Mouse (Mus musculus): ENCODE measurements around the gene Gcgr. TPM values are rescaled to one million over a fixed set of nuclear protein-coding genes. Genes with fewer than 3 reads are reported as not detected.

The Gcgr gene
- polyA plus RNA-seq, 1 experiment from 2014 or later = 2.0 TPM

DNA sequence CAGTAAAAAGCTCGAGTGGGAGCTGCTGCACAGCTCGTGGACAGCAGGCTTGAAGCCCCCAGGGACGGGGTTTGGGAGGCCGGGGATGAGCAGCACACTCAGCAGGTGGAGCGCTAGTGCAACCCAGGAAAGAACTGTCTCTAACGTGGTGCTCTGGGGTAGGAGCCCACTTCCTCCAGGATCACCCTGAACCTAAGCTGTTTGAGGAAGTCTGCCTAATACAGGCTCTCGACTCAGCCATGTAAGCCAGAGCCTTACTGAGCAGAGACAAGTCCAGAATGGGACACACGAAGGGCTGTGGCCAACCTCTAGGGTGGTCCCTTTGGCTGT is 8.4 kb downstream of the Gcgr start:
- WGBS = 38% methylated on average over 8 of the region's 8 CpGs

DNA sequence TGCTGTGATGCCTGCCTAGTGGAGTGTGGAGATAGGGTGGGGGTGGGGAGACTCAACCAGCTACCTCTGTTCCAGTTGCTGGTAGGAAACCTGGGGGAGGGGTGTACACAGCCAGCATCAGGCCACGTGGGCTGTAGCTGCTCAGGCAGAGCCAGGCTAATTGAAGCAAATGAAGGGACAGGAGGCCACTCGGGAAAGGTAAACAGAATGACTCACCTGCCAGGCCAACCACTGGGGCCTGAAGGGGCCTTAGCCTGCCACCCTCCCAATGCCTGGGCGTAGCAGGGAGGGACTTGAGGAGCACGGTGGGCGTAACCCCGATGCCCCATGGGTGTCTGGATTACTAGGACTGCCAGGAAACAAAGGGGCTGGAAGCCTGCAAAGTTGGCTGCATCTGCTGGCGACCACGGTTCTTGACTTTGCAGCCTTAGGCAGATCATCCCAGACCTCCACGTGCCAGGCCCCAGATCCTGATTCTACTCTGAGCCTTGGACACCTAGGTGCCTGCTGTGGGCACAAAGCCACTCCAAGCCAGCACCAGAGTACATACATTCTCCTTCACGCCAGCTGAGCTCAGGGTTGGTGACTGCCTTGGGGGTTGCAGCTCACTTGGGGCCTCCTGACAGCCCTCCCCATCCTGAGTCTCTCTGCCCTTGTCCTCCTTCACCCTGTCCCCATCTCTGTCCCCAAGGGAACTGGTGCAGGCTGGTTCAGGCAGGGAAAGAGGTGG is 9.0 kb downstream of the Gcgr start:
- WGBS = 14% methylated on average over 10 of the region's 10 CpGs
- peaks cover 20% of the 10 kb centered on the region for H3K4me1 ChIP-seq (ENCODE audit: control insufficient read depth, insufficient read depth, low read length)
- no peak overlapping the region for H3K4me3 ChIP-seq (ENCODE audit: low read length)
- H3K27ac ChIP-seq (ENCODE audit: low read depth, low read length) = peak overlapping the region; percentile 92
- ATAC-seq (ENCODE audit: low FRiP score, low TSS enrichment) = peak; percentile 92
- no peaks in the 10 kb centered on the region for H3K9me3 ChIP-seq (ENCODE audit: control insufficient read depth, low read length)
- peak overlapping the region; percentile 45 for H3K9ac ChIP-seq (ENCODE audit: low read depth, low read length)
- H3K27me3 ChIP-seq (ENCODE audit: control insufficient read depth, insufficient read depth, low read length) = no peaks in the 10 kb centered on the region
- H3K36me3 ChIP-seq (ENCODE audit: control insufficient read depth, insufficient read depth, low read length) = peaks cover 27% of the 10 kb centered on the region
- H3K4me2 ChIP-seq (replicated peaks; ENCODE audit: low read depth, low read length) = peak overlapping the region; percentile 35

More for the DNA sequence above, 8.4 kb downstream of the Gcgr start:
- no peak for ATAC-seq (ENCODE audit: low FRiP score, low TSS enrichment)
- Histone ChIP-seq H3K9me3 (ENCODE audit: control insufficient read depth, low read length) (no peaks in the 10 kb centered on the region), H3K36me3 (ENCODE audit: control insufficient read depth, insufficient read depth, low read length) (peaks cover 22% of the 10 kb centered on the region), H3K4me2 (replicated peaks; ENCODE audit: low read depth, low read length) (no peak overlapping the region), H3K9ac (ENCODE audit: low read depth, low read length) (peak overlapping the region; percentile 45; the same call in 1 of the 2 replicates), H3K27ac (ENCODE audit: low read depth, low read length) (peak overlapping the region; percentile 92), H3K4me3 (ENCODE audit: low read length) (no peak overlapping the region), H3K4me1 (ENCODE audit: control insufficient read depth, insufficient read depth, low read length) (peaks cover 20% of the 10 kb centered on the region), H3K27me3 (ENCODE audit: control insufficient read depth, insufficient read depth, low read length) (no peaks in the 10 kb centered on the region)

GRCm38 (mm10) chr11:120541907-120542306 is 11.4 kb downstream of the Gcgr start:
- Histone ChIP-seq H3K27ac (ENCODE audit: low read depth, low read length) (no peak overlapping the region), H3K9ac (ENCODE audit: low read depth, low read length) (no peak overlapping the region), H3K27me3 (ENCODE audit: control insufficient read depth, insufficient read depth, low read length) (no peaks in the 10 kb centered on the region), H3K4me2 (replicated peaks; ENCODE audit: low read depth, low read length) (no peak overlapping the region), H3K9me3 (ENCODE audit: control insufficient read depth, low read length) (no peaks in the 10 kb centered on the region), H3K36me3 (ENCODE audit: control insufficient read depth, insufficient read depth, low read length) (peaks cover 32% of the 10 kb centered on the region), H3K4me1 (ENCODE audit: control insufficient read depth, insufficient read depth, low read length) (peaks cover 20% of the 10 kb centered on the region), H3K4me3 (ENCODE audit: low read length) (no peak overlapping the region)
- WGBS = 49% methylated on average over 4 of the region's 4 CpGs
- ATAC-seq (ENCODE audit: low FRiP score, low TSS enrichment) = no peak

GRCm38 (mm10) chr11:120542376-120542775 is 11.9 kb downstream of the Gcgr start:
- no peak for ATAC-seq (ENCODE audit: low FRiP score, low TSS enrichment)
- no peaks in the 10 kb centered on the region for H3K27me3 ChIP-seq (ENCODE audit: control insufficient read depth, insufficient read depth, low read length)

DNA sequence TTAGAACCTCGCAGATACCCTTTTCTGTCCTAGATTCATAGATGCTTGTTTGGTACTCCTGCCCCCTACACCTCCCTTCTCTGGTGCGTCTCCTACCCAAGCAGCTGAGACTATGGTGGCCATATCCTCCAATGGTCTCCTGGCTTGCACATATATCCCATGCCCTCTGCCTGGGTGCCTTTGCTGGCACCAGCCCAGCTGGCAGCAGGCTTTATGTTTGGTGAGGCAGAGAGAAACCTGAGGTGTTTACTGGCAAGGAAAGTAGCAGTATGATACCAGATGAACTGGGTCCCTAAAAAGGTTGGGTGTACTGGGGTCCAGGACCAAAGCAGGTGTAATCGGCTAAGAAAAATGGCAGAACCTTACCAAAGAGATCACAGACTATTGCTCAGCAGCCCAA is 15.5 kb downstream of the Gcgr start:
- Histone ChIP-seq H3K27ac (ENCODE audit: low read depth, low read length) (no peak overlapping the region), H3K4me3 (ENCODE audit: low read length) (no peak overlapping the region), H3K9ac (ENCODE audit: low read depth, low read length) (no peak overlapping the region), H3K4me2 (replicated peaks; ENCODE audit: low read depth, low read length) (no peak overlapping the region), H3K36me3 (ENCODE audit: control insufficient read depth, insufficient read depth, low read length) (peaks cover 32% of the 10 kb centered on the region), H3K4me1 (ENCODE audit: control insufficient read depth, insufficient read depth, low read length) (peaks cover 18% of the 10 kb centered on the region), H3K9me3 (ENCODE audit: control insufficient read depth, low read length) (no peaks in the 10 kb centered on the region), H3K27me3 (ENCODE audit: control insufficient read depth, insufficient read depth, low read length) (no peaks in the 10 kb centered on the region)
- no peak for ATAC-seq (ENCODE audit: low FRiP score, low TSS enrichment)
- 99% methylated on average over 3 of the region's 3 CpGs for WGBS

More at GRCm38 (mm10) chr11:120542376-120542775, 11.9 kb downstream of the Gcgr start:
- Histone ChIP-seq H3K4me1 (ENCODE audit: control insufficient read depth, insufficient read depth, low read length) (peaks cover 20% of the 10 kb centered on the region), H3K36me3 (ENCODE audit: control insufficient read depth, insufficient read depth, low read length) (peaks cover 32% of the 10 kb centered on the region), H3K9me3 (ENCODE audit: control insufficient read depth, low read length) (no peaks in the 10 kb centered on the region), H3K4me2 (replicated peaks; ENCODE audit: low read depth, low read length) (no peak overlapping the region), H3K4me3 (ENCODE audit: low read length) (no peak overlapping the region), H3K27ac (ENCODE audit: low read depth, low read length) (no peak overlapping the region), H3K9ac (ENCODE audit: low read depth, low read length) (no peak overlapping the region)
- 89% methylated on average over 6 of the region's 6 CpGs for WGBS

DNA sequence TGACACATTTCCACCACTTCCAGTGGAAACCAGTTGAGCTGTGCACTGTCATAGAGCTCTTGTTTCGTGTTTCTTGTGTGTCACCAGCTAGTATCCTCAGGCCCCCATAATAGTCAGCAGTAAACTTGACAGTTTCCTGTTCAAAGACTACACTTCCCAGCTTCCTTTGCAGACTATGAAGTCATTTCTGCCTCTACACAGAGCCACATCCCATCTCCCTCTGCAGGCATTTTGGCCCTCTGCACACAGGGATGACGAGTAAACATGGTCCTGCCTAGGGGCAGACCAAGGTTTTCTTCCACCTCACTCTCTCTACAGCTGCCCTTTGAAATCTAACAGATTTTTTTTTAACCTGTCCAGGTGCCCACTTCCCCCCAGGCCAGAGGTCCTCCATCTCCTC is 17.0 kb downstream of the Gcgr start:
- no peak overlapping the region for H3K4me2 ChIP-seq (replicated peaks; ENCODE audit: low read depth, low read length)
- H3K27ac ChIP-seq (ENCODE audit: low read depth, low read length) = no peak overlapping the region
- peaks cover 25% of the 10 kb centered on the region for H3K36me3 ChIP-seq (ENCODE audit: control insufficient read depth, insufficient read depth, low read length)
- no peaks in the 10 kb centered on the region for H3K27me3 ChIP-seq (ENCODE audit: control insufficient read depth, insufficient read depth, low read length)
- WGBS = 67% methylated on average over 2 of the region's 2 CpGs
- no peaks in the 10 kb centered on the region for H3K9me3 ChIP-seq (ENCODE audit: control insufficient read depth, low read length)
- no peak overlapping the region for H3K4me3 ChIP-seq (ENCODE audit: low read length)
- no peak for ATAC-seq (ENCODE audit: low FRiP score, low TSS enrichment)
- H3K4me1 ChIP-seq (ENCODE audit: control insufficient read depth, insufficient read depth, low read length) = peaks cover 18% of the 10 kb centered on the region
- no peak overlapping the region for H3K9ac ChIP-seq (ENCODE audit: low read depth, low read length)

DNA sequence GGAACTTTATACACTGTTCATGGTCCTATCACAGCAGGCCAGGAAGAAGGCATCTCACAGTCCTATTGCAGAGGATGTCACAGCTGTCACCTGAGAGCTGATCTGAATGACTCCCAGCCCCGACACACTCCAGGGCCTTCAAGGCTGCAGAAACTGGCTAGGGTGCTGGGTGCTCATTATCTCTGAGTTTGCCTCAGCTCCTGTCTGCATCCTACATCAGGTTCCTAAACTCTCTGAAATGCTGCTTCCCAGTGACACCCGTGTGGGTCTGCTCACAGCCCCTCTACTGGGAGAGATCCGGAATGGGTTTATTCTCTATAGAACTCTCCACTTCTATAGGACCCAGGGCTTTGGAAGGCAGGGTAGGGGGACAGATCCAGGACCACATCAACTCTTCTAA is 17.7 kb downstream of the Gcgr start:
- peaks cover 18% of the 10 kb centered on the region for H3K4me1 ChIP-seq (ENCODE audit: control insufficient read depth, insufficient read depth, low read length)
- ATAC-seq (ENCODE audit: low FRiP score, low TSS enrichment) = no peak
- peak overlapping the region; percentile 91 for H3K4me2 ChIP-seq (replicated peaks; ENCODE audit: low read depth, low read length)
- H3K9ac ChIP-seq (ENCODE audit: low read depth, low read length) = peak overlapping the region; percentile 93
- no peaks in the 10 kb centered on the region for H3K9me3 ChIP-seq (ENCODE audit: control insufficient read depth, low read length)
- H3K36me3 ChIP-seq (ENCODE audit: control insufficient read depth, insufficient read depth, low read length) = peaks cover 18% of the 10 kb centered on the region
- no peaks in the 10 kb centered on the region for H3K27me3 ChIP-seq (ENCODE audit: control insufficient read depth, insufficient read depth, low read length)
- H3K4me3 ChIP-seq (ENCODE audit: low read length) = peak overlapping the region; percentile 94; the same call in 1 of the 2 replicates
- H3K27ac ChIP-seq (ENCODE audit: low read depth, low read length) = 0 out of 2 replicates have a peak overlapping the region, but pooled peaks have one; percentile 37
- WGBS = 81% methylated on average over 3 of the region's 3 CpGs

- peak overlapping the region; percentile 93 for H3K9ac ChIP-seq (ENCODE audit: low read depth, low read length)
- H3K4me2 ChIP-seq (replicated peaks; ENCODE audit: low read depth, low read length) = peak overlapping the region; percentile 91
- peaks cover 18% of the 10 kb centered on the region for H3K4me1 ChIP-seq (ENCODE audit: control insufficient read depth, insufficient read depth, low read length)
- H3K27ac ChIP-seq (ENCODE audit: low read depth, low read length) = peak overlapping the region; percentile 93
- ATAC-seq (ENCODE audit: low FRiP score, low TSS enrichment) = no peak
- H3K27me3 ChIP-seq (ENCODE audit: control insufficient read depth, insufficient read depth, low read length) = no peaks in the 10 kb centered on the region
- H3K4me3 ChIP-seq (ENCODE audit: low read length) = peak overlapping the region; percentile 94
- H3K36me3 ChIP-seq (ENCODE audit: control insufficient read depth, insufficient read depth, low read length) = peaks cover 12% of the 10 kb centered on the region
- 18% methylated on average over 7 of the region's 7 CpGs for WGBS
- H3K9me3 ChIP-seq (ENCODE audit: control insufficient read depth, low read length) = no peaks in the 10 kb centered on the region
Observed at GRCm38 (mm10) chr11:120548786-120549167, 18.3 kb downstream of the Gcgr start.

DNA sequence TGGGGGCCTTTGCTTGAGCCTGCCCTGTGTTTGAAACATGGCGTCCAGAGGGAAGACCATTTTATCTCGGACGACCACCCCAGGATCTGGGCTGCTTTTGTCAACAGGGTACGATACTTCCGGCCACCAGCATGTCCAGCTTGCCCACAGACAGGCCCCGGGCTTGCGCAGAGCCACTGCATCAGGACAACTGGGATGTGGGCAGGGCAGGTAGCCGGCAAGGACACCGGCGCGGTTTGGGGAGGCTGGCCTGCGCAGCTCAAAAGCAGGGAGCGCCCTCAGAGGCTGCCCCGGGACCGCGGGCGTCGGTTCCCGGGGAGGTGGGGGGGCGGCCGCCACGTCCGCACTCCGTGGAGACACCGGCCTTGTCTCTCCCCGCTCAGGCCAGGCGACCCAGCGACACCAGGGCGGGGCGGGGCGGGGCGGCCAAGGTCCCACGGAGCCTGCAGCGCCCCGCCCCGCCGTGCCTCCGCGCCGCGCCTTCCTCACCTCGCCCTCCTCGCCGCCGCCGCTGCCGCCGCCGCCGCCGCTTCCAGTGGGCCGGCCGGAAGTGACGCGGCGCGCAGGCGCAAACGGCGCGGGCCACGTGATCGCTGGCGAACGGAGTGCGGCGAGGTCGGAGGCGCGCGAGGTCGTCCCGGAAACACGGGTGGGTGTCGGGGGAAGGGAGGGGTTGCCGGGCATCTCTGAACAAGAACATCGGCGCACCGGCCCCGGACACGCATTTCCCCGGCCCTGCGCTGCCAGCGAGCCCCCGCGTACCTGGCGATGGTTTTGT is 18.9 kb downstream of the Gcgr start, which contains the start of gene Mcrip1:
TSS of gene Mcrip1 (minus strand) at position 560 of the 778 bp plus-strand sequence.
- WGBS = under 1% methylated on average over 77 of the region's 87 CpGs
- peak within 1 kb of the TSS; percentile 94 for H3K4me3 ChIP-seq (ENCODE audit: low read length)
- H3K9me3 ChIP-seq (ENCODE audit: control insufficient read depth, low read length) = no peaks in the 10 kb centered on the region
- H3K4me1 ChIP-seq (ENCODE audit: control insufficient read depth, insufficient read depth, low read length) = peaks cover 18% of the 10 kb centered on the region
- H3K36me3 ChIP-seq (ENCODE audit: control insufficient read depth, insufficient read depth, low read length) = peaks cover 6% of the 10 kb centered on the region; the same call in 1 of the 2 replicates
- H3K27me3 ChIP-seq (ENCODE audit: control insufficient read depth, insufficient read depth, low read length) = no peaks in the 10 kb centered on the region
- peak within 1 kb of the TSS; percentile 93 for H3K27ac ChIP-seq (ENCODE audit: low read depth, low read length)
- peak within 1 kb of the TSS; percentile 91 for H3K4me2 ChIP-seq (replicated peaks; ENCODE audit: low read depth, low read length)
- ATAC-seq (ENCODE audit: low FRiP score, low TSS enrichment) = peak; percentile 85
- H3K9ac ChIP-seq (ENCODE audit: low read depth, low read length) = peak within 1 kb of the TSS; percentile 93

Data from kidney, embryonic 14.5 days (tissue).